Mouse (Mus musculus) gastrocnemius, adult 2 months (tissue): Measurements from ENCODE around the gene Arhgap5. TPM values are rescaled to one million over a fixed set of nuclear protein-coding genes. Genes with fewer than 3 reads are reported as not detected.

Experiments
- DNase-seq: peaks from one replicate; pipeline ENCODE4 v3.0.0; 2022
- H3K27ac ChIP-seq: fragments of 200-600 bp; 2 replicates; pipeline ENCODE4 v1.8.1; 2022; ENCODE audit warnings: mild to moderate bottlenecking
- H3K4me3 ChIP-seq: fragments of 200-600 bp; 2 replicates; pipeline ENCODE4 v1.8.1; 2022; ENCODE audit warnings: mild to moderate bottlenecking, moderate library complexity
- CTCF ChIP-seq: fragments of 200-600 bp; IDR thresholded peaks from 2 replicates; pipeline ENCODE4 v1.8.1; 2022; ENCODE audit warnings: antibody characterized with exemption, mild to moderate bottlenecking, moderate library complexity
- intact Hi-C: fragments of 180-260 bp; cut with DNase I; formaldehyde crosslinking; loops from one replicate; pipeline ENCODE4 v1.15.1; 2025
- total RNA-seq, 2 experiments: library from RNA; stranded (reverse); gene quantifications; 2 replicates each; pipeline ENCODE4 v1.2.3; 2021

Gene Arhgap5
- total RNA-seq, 2 experiments from 2014 or later, result 38.6 to 49.2 TPM

- Histone ChIP-seq H3K27ac (no peak overlapping the region), H3K4me3 (no peak overlapping the region)
- intact Hi-C loops, result loop anchor here (10.0 kb wide), 1 partner anchor 287 kb away; no protein-coding TSS in a partner anchor
- no peak for DNase-seq
- TF ChIP-seq CTCF, result no peak
Measured at GRCm38 (mm10) chr12:52607411-52607810, 103.6 kb downstream of the Arhgap5 start.

- no peak for DNase-seq
- Histone ChIP-seq H3K4me3 (no peak overlapping the region), H3K27ac (no peak overlapping the region)
- intact Hi-C loops, result no loop called here
- TF ChIP-seq CTCF, result no peak
Measured at GRCm38 (mm10) chr12:52615703-52616102, 111.9 kb downstream of the Arhgap5 start.

GRCm38 (mm10) chr12:52618418-52619040 is 114.8 kb downstream of the Arhgap5 start:
- H3K27ac ChIP-seq, result no peak overlapping the region
- intact Hi-C loops, result no loop called here
- no peak overlapping the region for H3K4me3 ChIP-seq
- no peak for DNase-seq
- TF ChIP-seq CTCF, result no peak

GRCm38 (mm10) chr12:52619644-52620043 is 115.9 kb downstream of the Arhgap5 start:
- intact Hi-C loops, result no loop called here
- no peak for DNase-seq
- Histone ChIP-seq H3K27ac (no peak overlapping the region), H3K4me3 (no peak overlapping the region)
- no peak for TF ChIP-seq CTCF

Other genes starting within 250 kb of the Arhgap5 start
- gene Akap6, start 195.4 kb downstream of the Arhgap5 start, total RNA-seq, result 10 to 100 TPM; 25.6 to 37.0 TPM